Mouse (Mus musculus) liver, embryonic 16.5 days (tissue): ENCODE results near the gene Il9. TPM values are rescaled to one million over a fixed set of nuclear protein-coding genes. Genes with fewer than 3 reads are reported as not detected.

Experiments used
- ATAC-seq: fragments of 200-750 bp; cut with Nextera tagmentation; 2 replicates; pipeline ENCODE4 v1.8.0; 2017; ENCODE audit warnings: low read depth, mild to moderate bottlenecking, moderate number of reproducible peaks, moderate library complexity
- H3K27ac ChIP-seq: fragments of 300-500 bp; sonication (generic); 2 replicates; pipeline ENCODE4 v1.5.1; 2014; ENCODE audit warnings: mild to moderate bottlenecking, low read length
- H3K27me3 ChIP-seq: fragments of 300-500 bp; sonication (generic); 2 replicates; pipeline ENCODE4 v1.6.1; 2014; ENCODE audit warnings: low read depth, low read length, mixed read lengths; ENCODE audit not compliant: control insufficient read depth, insufficient read depth
- H3K36me3 ChIP-seq: fragments of 300-500 bp; sonication (generic); 2 replicates; pipeline ENCODE4 v1.6.1; 2014; ENCODE audit warnings: mild to moderate bottlenecking; ENCODE audit not compliant: control insufficient read depth, insufficient read depth
- H3K4me1 ChIP-seq: fragments of 300-500 bp; sonication (generic); 2 replicates; pipeline ENCODE4 v1.6.1; 2014; ENCODE audit warnings: low read depth, low read length, mixed read lengths; ENCODE audit not compliant: control insufficient read depth
- H3K4me2 ChIP-seq: fragments of 300-500 bp; sonication (generic); 2 replicates; pipeline ENCODE4 v1.6.1; 2014; ENCODE audit warnings: low read depth, low read length, mixed read lengths
- H3K4me3 ChIP-seq: fragments of 300-500 bp; sonication (generic); 2 replicates; pipeline ENCODE4 v1.5.1; 2014; ENCODE audit warnings: low read depth, mild to moderate bottlenecking, low read length
- H3K9ac ChIP-seq: fragments of 300-500 bp; sonication (generic); 2 replicates; pipeline ENCODE4 v1.6.1; 2014; ENCODE audit warnings: low read depth, low read length
- H3K9me3 ChIP-seq: fragments of 300-500 bp; sonication (generic); replicated peaks from 2 replicates; pipeline ENCODE4 v1.6.1; 2016; ENCODE audit warnings: low read length; ENCODE audit not compliant: control insufficient read depth
- WGBS: fragments of 180-500 bp; shearing (Covaris S2); extraction: QIAGEN DNeasy Blood & Tissue Kit; methylation state at CpG from one replicate; pipeline ENCODE4 v1.1.7; 2014; ENCODE audit not compliant: insufficient replicate concordance; 5-methylcytosine and 5-hydroxymethylcytosine counted together
- polyA plus RNA-seq: library from polyadenylated mRNA; unstranded; fragments of >200 nt; fragmentation: Nextera tagmentation; extraction: Ambion mirVana; gene quantifications from 2 replicates; pipeline ENCODE4 v1.2.1, GENCODE M21; 2015

The Il9 gene
- polyA plus RNA-seq = not detected in 2 replicates

DNA sequence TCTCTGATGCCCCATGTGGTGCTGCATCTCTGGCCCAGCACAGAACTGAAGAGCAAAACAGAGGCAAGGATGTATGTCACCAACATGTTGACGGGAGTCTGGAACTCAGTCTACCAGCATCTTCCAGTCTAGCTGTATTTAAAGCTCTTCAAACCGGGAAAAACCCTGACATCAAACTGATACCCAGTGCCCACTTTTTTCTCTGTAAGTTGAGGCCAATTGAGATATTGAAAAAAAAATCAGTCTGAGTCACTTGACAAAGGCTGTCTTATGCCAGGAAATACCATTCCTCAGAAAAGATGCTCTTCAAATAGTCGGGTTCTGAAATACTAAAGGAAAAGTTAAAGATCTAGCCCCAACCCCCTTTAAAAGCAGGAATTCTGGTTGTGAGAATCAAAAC is at the start of gene Il9:
Gene Il9, minus strand, starts transcription at position 101 of the 400 bp plus-strand sequence.
- Histone ChIP-seq H3K4me3 (no peak within 1 kb of the TSS), H3K4me2 (no peak within 1 kb of the TSS), H3K27ac (no peak within 1 kb of the TSS), H3K9ac (no peak within 1 kb of the TSS), H3K9me3 (no peaks in the 10 kb centered on the region), H3K36me3 (no peaks in the 10 kb centered on the region), H3K4me1 (no peaks in the 10 kb centered on the region), H3K27me3 (no peaks in the 10 kb centered on the region)
- ATAC-seq = no peak
- WGBS = 52% methylated on average over 3 of the region's 3 CpGs

DNA sequence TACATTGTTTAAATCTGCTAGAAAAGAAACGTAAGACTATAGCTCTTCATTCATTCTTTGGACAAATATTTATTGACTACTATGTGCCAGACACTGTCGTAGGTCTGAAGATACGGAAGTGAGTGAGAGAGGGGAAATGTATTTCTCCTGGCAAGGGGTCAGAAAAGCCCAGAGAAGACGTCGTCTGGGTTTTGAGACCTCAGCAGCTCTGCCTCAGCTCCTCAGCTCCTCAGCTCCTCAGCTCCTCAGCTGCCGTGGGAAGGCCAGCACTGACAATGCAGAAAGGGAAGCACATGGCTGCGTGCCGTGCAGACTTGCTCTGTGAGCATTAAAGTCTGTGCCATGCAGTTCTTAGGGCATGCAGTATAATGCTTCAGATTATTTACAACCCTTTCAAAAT is 47.6 kb upstream of the Il9 start:
- no peaks in the 10 kb centered on the region for H3K27me3 ChIP-seq
- no peak overlapping the region for H3K27ac ChIP-seq
- H3K4me2 ChIP-seq = no peak overlapping the region
- no peaks in the 10 kb centered on the region for H3K4me1 ChIP-seq
- 31% methylated on average over 8 of the region's 8 CpGs for WGBS
- ATAC-seq = no peak
- H3K4me3 ChIP-seq = no peak overlapping the region
- no peaks in the 10 kb centered on the region for H3K36me3 ChIP-seq
- H3K9ac ChIP-seq = no peak overlapping the region
- no peaks in the 10 kb centered on the region for H3K9me3 ChIP-seq

DNA sequence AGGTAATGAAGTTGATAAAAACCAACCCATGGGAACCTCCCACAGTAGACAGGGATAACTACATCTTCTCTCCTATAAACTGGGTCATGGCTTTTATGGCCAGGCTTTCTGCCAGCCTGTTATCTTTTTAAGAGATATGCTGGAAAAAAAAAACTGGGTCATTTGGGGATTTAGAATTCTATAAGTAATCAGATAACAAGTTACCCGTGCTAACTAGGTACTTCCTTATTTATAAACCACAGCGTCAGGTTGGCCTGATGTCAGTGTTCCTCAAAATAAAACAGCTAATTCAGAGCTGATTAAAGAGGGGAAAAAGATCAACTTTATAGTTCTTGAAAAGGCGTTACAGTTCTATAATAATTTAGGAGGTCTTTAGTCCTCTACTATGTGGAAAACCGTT is 47.0 kb upstream of the Il9 start:
- Histone ChIP-seq H3K4me1 (no peaks in the 10 kb centered on the region), H3K27ac (no peak overlapping the region), H3K27me3 (no peaks in the 10 kb centered on the region), H3K4me3 (no peak overlapping the region), H3K4me2 (no peak overlapping the region), H3K9ac (no peak overlapping the region), H3K9me3 (no peaks in the 10 kb centered on the region), H3K36me3 (no peaks in the 10 kb centered on the region)
- ATAC-seq = no peak
- WGBS = 25% methylated on average over 4 of the region's 4 CpGs

DNA sequence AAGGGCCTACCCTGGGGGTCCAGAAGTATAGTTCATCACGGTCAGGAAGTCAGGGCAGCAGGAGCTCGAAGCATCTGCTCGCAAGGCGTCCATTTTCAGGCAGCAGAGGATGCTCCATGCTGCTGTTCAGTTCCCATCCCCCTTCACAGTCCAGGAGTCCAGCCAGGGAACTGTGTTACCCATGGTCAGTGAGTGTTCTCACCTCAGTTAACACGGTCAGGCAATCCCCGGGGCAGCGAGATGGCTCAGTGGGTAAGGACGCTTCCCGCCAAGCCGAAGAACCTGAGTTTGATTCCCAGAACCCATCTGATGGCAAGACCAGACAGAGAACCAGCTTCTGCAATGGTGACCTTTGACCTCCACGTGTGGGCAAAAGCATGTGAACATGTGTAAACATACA is 46.2 kb upstream of the Il9 start:
- 85% methylated on average over 11 of the region's 11 CpGs for WGBS
- Histone ChIP-seq H3K4me2 (no peak overlapping the region), H3K9me3 (no peaks in the 10 kb centered on the region), H3K4me3 (no peak overlapping the region), H3K4me1 (no peaks in the 10 kb centered on the region), H3K27ac (no peak overlapping the region), H3K9ac (no peak overlapping the region), H3K36me3 (no peaks in the 10 kb centered on the region), H3K27me3 (no peaks in the 10 kb centered on the region)
- no peak for ATAC-seq

DNA sequence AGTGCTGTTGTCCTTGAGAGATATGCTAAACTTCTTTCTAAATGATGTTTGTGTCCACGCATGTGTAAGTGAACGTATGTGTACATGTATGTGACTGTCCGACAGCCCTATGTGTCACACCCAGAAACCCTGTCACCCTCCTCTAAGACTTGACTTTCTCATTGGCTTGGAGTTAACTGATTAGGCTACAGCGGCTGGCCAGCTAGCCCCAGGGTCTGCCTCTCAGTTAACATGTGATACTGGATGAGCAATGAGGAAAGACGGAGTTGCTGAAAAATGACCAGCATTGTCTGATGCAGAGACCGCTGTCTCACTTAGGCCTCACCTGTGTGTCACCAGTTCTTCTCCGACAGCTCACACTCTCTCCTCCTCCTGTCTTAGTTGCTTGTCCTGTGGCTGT is 45.8 kb upstream of the Il9 start:
- Histone ChIP-seq H3K4me1 (no peaks in the 10 kb centered on the region; the same call in none of the 2 replicates), H3K27me3 (no peaks in the 10 kb centered on the region), H3K36me3 (no peaks in the 10 kb centered on the region), H3K9ac (no peak overlapping the region), H3K9me3 (no peaks in the 10 kb centered on the region), H3K4me2 (no peak overlapping the region), H3K27ac (no peak overlapping the region), H3K4me3 (no peak overlapping the region)
- WGBS = 78% methylated on average over 7 of the region's 7 CpGs
- no peak for ATAC-seq

DNA sequence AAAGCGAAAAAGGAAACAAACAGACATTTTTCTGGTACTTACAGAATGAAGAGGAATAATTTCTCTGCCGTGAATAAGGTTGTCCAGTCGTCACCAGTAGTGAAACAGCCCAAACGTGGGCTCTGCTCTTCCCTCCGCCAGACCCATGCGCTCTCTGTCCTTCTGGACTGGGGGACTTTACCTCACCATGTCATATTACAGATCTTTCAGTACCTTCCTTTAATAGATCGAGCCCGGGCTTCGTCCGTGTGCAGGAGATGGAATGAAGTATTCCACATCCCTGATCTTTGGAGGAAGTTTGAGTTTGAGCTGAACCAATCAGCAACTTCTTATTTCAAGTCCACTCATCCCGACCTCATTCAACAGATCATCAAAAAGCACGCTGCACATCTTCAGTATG is 44.8 kb upstream of the Il9 start:
- no peaks in the 10 kb centered on the region; the same call in none of the 2 replicates for H3K4me1 ChIP-seq
- H3K4me3 ChIP-seq = no peak overlapping the region
- no peaks in the 10 kb centered on the region for H3K9me3 ChIP-seq
- no peak overlapping the region for H3K9ac ChIP-seq
- H3K27me3 ChIP-seq = no peaks in the 10 kb centered on the region
- no peak overlapping the region for H3K4me2 ChIP-seq
- no peak for ATAC-seq
- H3K36me3 ChIP-seq = no peaks in the 10 kb centered on the region
- WGBS = 66% methylated on average over 12 of the region's 12 CpGs
- H3K27ac ChIP-seq = no peak overlapping the region

DNA sequence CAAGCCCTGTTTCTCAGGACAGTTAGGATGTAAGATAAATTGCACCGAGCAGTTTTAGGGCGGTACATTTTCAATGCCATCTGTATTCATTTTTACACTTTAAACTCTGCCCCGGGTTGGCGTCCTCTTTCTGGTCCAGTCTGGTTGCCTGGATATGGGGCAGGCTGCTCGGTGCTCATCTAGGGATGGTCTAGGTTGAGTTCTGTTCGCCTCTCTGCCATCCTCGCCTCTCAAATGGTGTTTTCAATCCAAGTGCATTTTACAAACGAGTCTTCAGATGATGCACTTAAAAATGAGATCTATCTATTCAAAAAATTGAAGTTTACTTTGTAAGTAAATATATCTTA is 40.7 kb upstream of the Il9 start:
- Histone ChIP-seq H3K9ac (peak overlapping the region; percentile 50; the same call in 1 of the 2 replicates), H3K4me1 (no peaks in the 10 kb centered on the region; the same call in none of the 2 replicates), H3K27ac (no peak overlapping the region), H3K27me3 (no peaks in the 10 kb centered on the region), H3K4me2 (peak overlapping the region; percentile 87), H3K36me3 (no peaks in the 10 kb centered on the region), H3K9me3 (no peaks in the 10 kb centered on the region), H3K4me3 (peak overlapping the region; percentile 61)
- ATAC-seq = no peak
- WGBS = 7% methylated on average over 8 of the region's 8 CpGs

DNA sequence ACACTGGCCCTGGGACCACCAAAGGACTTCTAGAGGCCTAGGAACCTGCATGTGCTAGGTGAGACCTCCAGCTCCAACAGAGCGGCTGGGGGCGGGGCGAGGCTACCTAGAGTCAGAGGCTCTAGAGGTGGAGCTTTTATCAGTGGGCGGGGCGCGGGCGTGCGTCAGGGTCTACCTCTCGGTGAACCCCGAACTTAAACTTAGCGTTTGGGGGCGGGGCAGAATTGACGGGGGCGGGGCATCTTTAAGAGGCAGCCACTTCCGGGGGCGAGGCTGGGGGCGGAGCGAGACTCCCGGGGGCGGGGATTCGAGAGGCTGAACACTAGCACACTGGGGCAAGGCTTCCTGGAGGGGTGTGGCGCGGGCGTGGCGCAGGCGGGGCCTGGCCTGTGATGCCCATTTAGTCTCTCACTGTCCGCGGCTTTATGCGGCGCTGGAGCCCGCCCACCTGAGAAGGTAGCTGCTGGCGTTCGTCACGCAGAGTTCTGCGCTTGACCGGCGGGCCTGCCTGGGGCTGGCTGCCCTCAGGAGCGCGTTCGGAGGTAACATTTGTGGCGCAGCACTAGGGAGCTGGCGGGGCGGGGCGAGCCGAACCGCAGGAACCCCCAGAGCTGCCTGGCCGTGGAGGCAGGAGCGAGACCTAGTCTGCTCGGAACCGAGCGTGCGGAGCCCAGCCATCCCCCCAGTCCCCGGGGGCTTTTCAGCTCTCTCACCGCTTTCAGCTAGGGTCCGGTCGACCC is 40.2 kb upstream of the Il9 start, which contains the start of gene Fbxl21:
Gene Fbxl21, plus strand, starts transcription at position 392 of the 740 bp plus-strand sequence.
- WGBS = 2% methylated on average over 54 of the region's 56 CpGs
- Histone ChIP-seq H3K4me1 (no peaks in the 10 kb centered on the region; the same call in none of the 2 replicates), H3K4me3 (peak within 1 kb of the TSS; percentile 61), H3K9me3 (no peaks in the 10 kb centered on the region), H3K9ac (peak within 1 kb of the TSS; percentile 50; the same call in 1 of the 2 replicates), H3K4me2 (peak within 1 kb of the TSS; percentile 87), H3K27me3 (no peaks in the 10 kb centered on the region), H3K27ac (no peak within 1 kb of the TSS), H3K36me3 (no peaks in the 10 kb centered on the region)
- peak; percentile 99 for ATAC-seq

DNA sequence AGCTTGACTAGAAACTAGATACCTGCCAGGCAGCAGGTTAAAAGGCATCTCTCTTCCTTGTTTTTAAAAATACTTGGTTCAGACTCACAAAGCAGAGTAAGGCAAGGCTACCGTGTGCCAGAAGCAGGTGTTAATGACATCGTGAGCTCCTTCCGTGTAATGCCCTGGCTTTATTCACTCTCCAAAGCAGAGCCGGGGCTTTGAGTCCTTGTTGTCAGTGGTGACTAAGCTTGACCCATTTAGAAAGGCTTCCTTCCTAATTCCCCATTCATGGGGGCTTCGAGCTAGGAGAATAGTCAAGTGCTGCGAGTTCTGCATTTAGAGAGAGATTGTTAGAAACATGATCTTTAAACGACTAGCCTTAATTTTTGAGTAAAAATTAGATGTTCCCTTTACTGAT is 34.8 kb upstream of the Il9 start:
- no peaks in the 10 kb centered on the region for H3K36me3 ChIP-seq
- 44% methylated on average over 7 of the region's 7 CpGs for WGBS
- no peaks in the 10 kb centered on the region for H3K4me1 ChIP-seq
- no peaks in the 10 kb centered on the region for H3K9me3 ChIP-seq
- no peaks in the 10 kb centered on the region for H3K27me3 ChIP-seq
- no peak for ATAC-seq
- H3K4me2 ChIP-seq = no peak overlapping the region
- no peak overlapping the region for H3K4me3 ChIP-seq
- no peak overlapping the region for H3K9ac ChIP-seq
- no peak overlapping the region for H3K27ac ChIP-seq
